Mouse (Mus musculus) lung, embryonic 15.5 days (tissue): ENCODE results near the gene Cnr2. TPM values are rescaled to one million over a fixed set of nuclear protein-coding genes. Genes with fewer than 3 reads are reported as not detected.

Experiments used
- ATAC-seq: fragments of 200-750 bp; cut with Nextera tagmentation; 2 replicates; pipeline ENCODE4 v1.8.0; 2017; ENCODE audit warnings: moderate number of reproducible peaks, borderline replicate concordance; ENCODE audit not compliant: low FRiP score, low TSS enrichment; ENCODE audit errors: extremely low read depth
- H3K27ac ChIP-seq: fragments of 300-500 bp; sonication (generic); 2 replicates; pipeline ENCODE4 v1.5.1; 2015; ENCODE audit warnings: moderate library complexity, mild to moderate bottlenecking, inconsistent platforms
- H3K27me3 ChIP-seq: fragments of 300-500 bp; sonication (generic); 2 replicates; pipeline ENCODE4 v1.6.1; 2015; ENCODE audit warnings: inconsistent platforms
- H3K36me3 ChIP-seq: fragments of 300-500 bp; sonication (generic); 2 replicates; pipeline ENCODE4 v1.6.1; 2015; ENCODE audit warnings: inconsistent platforms
- H3K4me1 ChIP-seq: fragments of 300-500 bp; sonication (generic); 2 replicates; pipeline ENCODE4 v1.6.1; 2015; ENCODE audit warnings: inconsistent platforms
- H3K4me2 ChIP-seq: fragments of 300-500 bp; sonication (generic); 2 replicates; pipeline ENCODE4 v1.6.1; 2015; ENCODE audit warnings: inconsistent platforms, mild to moderate bottlenecking, moderate library complexity
- H3K4me3 ChIP-seq: fragments of 300-500 bp; sonication (generic); 2 replicates; pipeline ENCODE4 v1.5.1; 2015; ENCODE audit warnings: mild to moderate bottlenecking, inconsistent platforms
- H3K9ac ChIP-seq: fragments of 300-500 bp; sonication (generic); 2 replicates; pipeline ENCODE4 v1.6.1; 2015; ENCODE audit warnings: inconsistent platforms
- H3K9me3 ChIP-seq: fragments of 300-500 bp; sonication (generic); 2 replicates; pipeline ENCODE4 v1.6.1; 2016; ENCODE audit warnings: inconsistent platforms
- WGBS: fragments of 180-500 bp; shearing (Covaris S2); methylation state at CpG from one replicate; pipeline ENCODE4 v1.1.7; 2015; 5-methylcytosine and 5-hydroxymethylcytosine counted together
- polyA plus RNA-seq: library from polyadenylated mRNA; unstranded; fragments of >200 nt; fragmentation: Nextera tagmentation; extraction: Ambion mirVana; gene quantifications from 2 replicates; pipeline ENCODE4 v1.2.1, GENCODE M21; 2015

Cnr2 gene
- 0.80 and 0.82 TPM in 2 replicates for polyA plus RNA-seq

DNA sequence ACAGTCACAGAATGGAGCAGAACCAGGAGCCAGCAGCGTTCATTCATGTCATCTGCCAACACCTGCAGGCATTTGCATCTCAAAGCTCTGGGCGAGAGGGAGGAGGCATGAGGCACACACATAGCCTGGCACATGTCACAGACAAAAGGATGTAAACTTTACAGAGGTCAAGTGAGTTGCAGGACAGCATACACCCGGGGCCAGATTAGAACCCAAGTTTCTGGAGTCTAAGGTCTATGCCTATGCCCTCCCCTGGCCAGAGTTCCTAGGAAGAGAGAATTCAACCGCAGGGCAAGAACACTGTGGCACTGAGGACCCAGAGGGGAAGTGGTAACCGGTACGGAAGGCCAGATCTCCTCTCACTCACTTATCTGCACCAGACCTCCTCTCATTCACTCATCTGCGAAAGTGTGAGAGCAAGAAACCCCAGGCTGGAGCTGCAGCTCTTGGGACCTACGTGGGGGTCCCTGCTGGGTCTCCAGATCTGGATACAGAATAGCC is at the start of gene Cnr2:
Gene Cnr2, plus strand, starts transcription at position 324 of the 501 bp plus-strand sequence.
- ATAC-seq: no peak
- Histone ChIP-seq H3K4me2 (no peak within 1 kb of the TSS), H3K27ac (no peak within 1 kb of the TSS), H3K4me3 (no peak within 1 kb of the TSS), H3K9me3 (no peaks in the 10 kb centered on the region), H3K4me1 (no peaks in the 10 kb centered on the region), H3K27me3 (no peaks in the 10 kb centered on the region), H3K9ac (no peak within 1 kb of the TSS), H3K36me3 (no peaks in the 10 kb centered on the region)
- WGBS: 41% methylated on average over 8 of the region's 8 CpGs

DNA sequence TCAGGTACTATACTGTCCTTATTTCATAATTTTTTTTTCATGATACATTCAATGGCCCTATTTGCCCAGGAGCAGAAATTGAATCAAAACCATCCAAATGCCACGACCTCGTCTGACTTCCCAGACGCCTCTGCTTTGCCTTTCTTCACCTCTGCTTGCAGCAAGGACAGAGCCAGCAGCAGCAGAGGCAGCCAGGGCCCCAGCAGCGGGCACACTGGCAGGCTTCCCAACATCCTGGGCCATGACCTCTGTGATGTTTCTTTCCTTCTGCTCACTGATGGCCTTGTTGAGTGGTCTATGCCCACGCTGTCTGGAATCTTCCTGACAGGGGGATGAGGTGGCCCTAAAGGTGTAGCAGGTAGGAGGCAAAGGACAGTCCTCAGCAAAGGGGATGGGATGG is 47.6 kb upstream of the Cnr2 start:
- no peak overlapping the region for H3K27ac ChIP-seq
- no peak for ATAC-seq
- peaks cover 11% of the 10 kb centered on the region for H3K4me1 ChIP-seq
- H3K4me2 ChIP-seq: no peak overlapping the region
- 42% methylated on average over 5 of the region's 5 CpGs for WGBS
- no peaks in the 10 kb centered on the region for H3K27me3 ChIP-seq
- no peak overlapping the region for H3K9ac ChIP-seq
- H3K4me3 ChIP-seq: no peak overlapping the region
- no peaks in the 10 kb centered on the region for H3K36me3 ChIP-seq
- no peaks in the 10 kb centered on the region for H3K9me3 ChIP-seq

DNA sequence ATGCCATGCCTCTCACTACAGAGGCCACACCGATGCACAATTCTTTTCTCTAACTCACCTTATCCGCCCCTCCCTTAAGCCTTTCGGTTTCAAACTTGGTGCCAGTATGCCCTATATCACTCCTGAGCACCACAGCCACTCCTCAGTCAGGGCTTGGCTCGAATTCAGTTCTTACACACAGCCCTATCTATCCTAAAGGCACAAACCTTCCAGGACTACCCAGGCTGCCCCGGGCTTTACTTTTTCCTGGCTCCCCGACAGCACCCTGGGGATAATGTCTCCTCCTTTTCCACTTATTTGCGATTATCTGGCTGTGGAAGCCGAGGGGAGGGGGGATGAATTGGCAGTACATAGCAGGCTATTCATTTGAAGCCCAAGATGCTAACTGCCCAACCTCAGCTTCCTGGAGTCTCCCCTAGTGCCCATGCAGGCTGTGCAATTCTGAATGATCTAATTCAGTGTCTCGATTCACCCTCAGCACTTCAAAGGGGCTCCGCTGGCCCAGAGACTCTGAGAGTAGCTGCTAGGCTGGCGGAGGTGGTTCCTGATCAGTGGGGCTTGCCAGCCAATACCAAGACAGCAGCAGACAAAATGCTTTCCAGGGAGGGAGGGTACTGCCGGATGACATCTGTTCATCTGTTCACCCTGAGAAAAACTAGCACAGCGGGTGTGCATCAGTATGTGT is 44.6 kb upstream of the Cnr2 start:
- no peak for ATAC-seq
- H3K9ac ChIP-seq: no peak overlapping the region
- WGBS: 34% methylated on average over 13 of the region's 13 CpGs
- H3K4me2 ChIP-seq: 0 out of 2 replicates have a peak overlapping the region, but pooled peaks have one; percentile 9
- no peak overlapping the region for H3K4me3 ChIP-seq
- no peaks in the 10 kb centered on the region for H3K36me3 ChIP-seq
- no peaks in the 10 kb centered on the region for H3K27me3 ChIP-seq
- 0 out of 2 replicates have a peak overlapping the region, but pooled peaks have one; percentile 11 for H3K27ac ChIP-seq
- H3K4me1 ChIP-seq: peaks cover 24% of the 10 kb centered on the region
- no peaks in the 10 kb centered on the region for H3K9me3 ChIP-seq

GRCm38 (mm10) chr4:135851942-135852341 is 43.3 kb upstream of the Cnr2 start:
- Histone ChIP-seq H3K4me2 (no peak overlapping the region), H3K9ac (no peak overlapping the region), H3K27ac (no peak overlapping the region), H3K4me3 (no peak overlapping the region), H3K36me3 (no peaks in the 10 kb centered on the region), H3K9me3 (no peaks in the 10 kb centered on the region), H3K27me3 (no peaks in the 10 kb centered on the region), H3K4me1 (peaks cover 24% of the 10 kb centered on the region)
- 85% methylated on average over 9 of the region's 9 CpGs for WGBS
- ATAC-seq: no peak

GRCm38 (mm10) chr4:135853987-135854546 is 41.1 kb upstream of the Cnr2 start:
- peaks cover 37% of the 10 kb centered on the region for H3K4me1 ChIP-seq
- no peak overlapping the region for H3K9ac ChIP-seq
- no peak overlapping the region for H3K4me2 ChIP-seq
- WGBS: 85% methylated on average over 14 of the region's 14 CpGs
- ATAC-seq: no peak
- no peaks in the 10 kb centered on the region for H3K36me3 ChIP-seq
- no peaks in the 10 kb centered on the region for H3K27me3 ChIP-seq
- no peaks in the 10 kb centered on the region for H3K9me3 ChIP-seq
- H3K4me3 ChIP-seq: no peak overlapping the region
- H3K27ac ChIP-seq: peak overlapping the region; percentile 99; the same call in 1 of the 2 replicates

GRCm38 (mm10) chr4:135854630-135855029 is 40.6 kb upstream of the Cnr2 start:
- no peaks in the 10 kb centered on the region for H3K27me3 ChIP-seq
- ATAC-seq: no peak
- H3K4me2 ChIP-seq: peak overlapping the region; percentile 87
- peak overlapping the region; percentile 60 for H3K4me3 ChIP-seq
- peak overlapping the region; percentile 99 for H3K27ac ChIP-seq
- peak overlapping the region; percentile 79; the same call in 1 of the 2 replicates for H3K9ac ChIP-seq
- H3K36me3 ChIP-seq: 0 out of 2 replicates have a peak, but pooled peaks cover 2% of the 10 kb centered on the region
- no peaks in the 10 kb centered on the region for H3K9me3 ChIP-seq
- H3K4me1 ChIP-seq: peaks cover 42% of the 10 kb centered on the region
- 59% methylated on average over 11 of the region's 11 CpGs for WGBS

- H3K36me3 ChIP-seq: 0 out of 2 replicates have a peak, but pooled peaks cover 2% of the 10 kb centered on the region
- peak; percentile 36 for ATAC-seq
- WGBS: 1% methylated on average over 6 of the region's 6 CpGs
- peak overlapping the region; percentile 99 for H3K27ac ChIP-seq
- H3K9me3 ChIP-seq: no peaks in the 10 kb centered on the region
- no peaks in the 10 kb centered on the region for H3K27me3 ChIP-seq
- peak overlapping the region; percentile 60 for H3K4me3 ChIP-seq
- H3K4me1 ChIP-seq: peaks cover 45% of the 10 kb centered on the region
- peak overlapping the region; percentile 87 for H3K4me2 ChIP-seq
- H3K9ac ChIP-seq: peak overlapping the region; percentile 79
Observed at GRCm38 (mm10) chr4:135855080-135855479, 40.1 kb upstream of the Cnr2 start.

GRCm38 (mm10) chr4:135855536-135856222 is 39.5 kb upstream of the Cnr2 start, which contains the start of gene Srsf10:
Srsf10 (plus strand) TSS chr4:135855747.
- no peaks in the 10 kb centered on the region for H3K27me3 ChIP-seq
- H3K36me3 ChIP-seq: 0 out of 2 replicates have a peak, but pooled peaks cover 2% of the 10 kb centered on the region
- peaks cover 45% of the 10 kb centered on the region for H3K4me1 ChIP-seq
- peak; percentile 96 for ATAC-seq
- WGBS: under 1% methylated on average over 67 of the region's 67 CpGs
- no peaks in the 10 kb centered on the region for H3K9me3 ChIP-seq
- peak within 1 kb of the TSS; percentile 84 for H3K9ac ChIP-seq
- H3K27ac ChIP-seq: peak within 1 kb of the TSS; percentile 99
- H3K4me2 ChIP-seq: peak within 1 kb of the TSS; percentile 87
- peak within 1 kb of the TSS; percentile 60 for H3K4me3 ChIP-seq

GRCm38 (mm10) chr4:135856223-135857091 is 38.7 kb upstream of the Cnr2 start:
- peak overlapping the region; percentile 84 for H3K9ac ChIP-seq
- ATAC-seq: peak; percentile 74
- no peaks in the 10 kb centered on the region for H3K27me3 ChIP-seq
- 0 out of 2 replicates have a peak, but pooled peaks cover 2% of the 10 kb centered on the region for H3K36me3 ChIP-seq
- H3K4me2 ChIP-seq: peak overlapping the region; percentile 66
- peak overlapping the region; percentile 60 for H3K4me3 ChIP-seq
- WGBS: under 1% methylated on average over 62 of the region's 91 CpGs
- peak overlapping the region; percentile 98 for H3K27ac ChIP-seq
- peaks cover 48% of the 10 kb centered on the region for H3K4me1 ChIP-seq
- H3K9me3 ChIP-seq: no peaks in the 10 kb centered on the region

GRCm38 (mm10) chr4:135857597-135858186 is 37.5 kb upstream of the Cnr2 start:
- H3K4me2 ChIP-seq: peak overlapping the region; percentile 66

More at GRCm38 (mm10) chr4:135857597-135858186, 37.5 kb upstream of the Cnr2 start:
- Histone ChIP-seq H3K36me3 (peaks cover 11% of the 10 kb centered on the region; the same call in 1 of the 2 replicates), H3K27me3 (no peaks in the 10 kb centered on the region), H3K4me3 (peak overlapping the region; percentile 60), H3K4me1 (peaks cover 48% of the 10 kb centered on the region), H3K27ac (peak overlapping the region; percentile 10; the same call in 1 of the 2 replicates), H3K9me3 (no peaks in the 10 kb centered on the region), H3K9ac (peak overlapping the region; percentile 84)
- no peak for ATAC-seq
- WGBS: 3% methylated on average over 7 of the region's 7 CpGs
